Mouse (Mus musculus) heart, postnatal 0 days (tissue): ENCODE measurements around the gene Medag.

Source experiments
- CTCF ChIP-seq: IDR thresholded peaks from 2 replicates; pipeline ENCODE4 v1.5.1; 2016; ENCODE audit warnings: antibody characterized with exemption, control low read depth, low read depth
- EP300 ChIP-seq: IDR thresholded peaks from 2 replicates; pipeline ENCODE4 v1.6.1; 2016; ENCODE audit warnings: antibody characterized with exemption, low read depth

DNA sequence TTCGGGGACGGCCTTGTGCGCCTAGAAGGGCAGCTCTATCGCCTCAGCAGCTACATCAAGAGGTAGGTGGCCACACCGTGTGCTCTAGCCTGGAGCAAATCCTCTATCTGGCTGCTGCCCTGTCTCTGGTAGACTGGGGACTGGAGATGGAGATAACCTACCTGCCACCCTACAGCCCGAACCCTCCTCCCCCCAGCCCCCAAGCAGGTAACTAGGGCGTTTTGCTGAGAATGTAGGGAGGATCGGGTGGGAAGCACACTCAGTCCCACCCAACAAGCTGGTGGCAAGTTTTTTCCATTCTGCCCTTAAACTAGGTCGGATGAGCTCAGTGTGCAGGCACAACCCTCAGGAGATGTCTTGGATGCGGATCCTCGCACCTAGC is 636 bp downstream of the Medag start:
- TF ChIP-seq CTCF (no peak), EP300 (no peak)
